Comparison of ENCODE assay signal across 10 mouse cellular contexts in genomic region chr5:53429683-53430477, GRCm38 (mm10). TPM values are rescaled to one million over a fixed set of nuclear protein-coding genes. Genes with fewer than 3 reads are reported as not detected.
DNase-seq lines count a peak whose midpoint lies in the region; ATAC-seq and TF ChIP-seq lines count a peak whose summit lies in the region.
"Had no signal": no experiment of that assay in that cellular context is flagged by ENCODE, and none has a peak within 500 bp of the region (broad histone marks: within the 10 kb centered on the region; RNA-seq: fewer than 3 reads in every experiment).

No protein-coding gene starts in this region.

- H3K36me3 ChIP-seq in intestine, postnatal 0 days (ENCODE audit: control insufficient read depth, insufficient read depth) = no peaks in the 10 kb centered on the region
- no peaks in the 10 kb centered on the region for H3K36me3 ChIP-seq in stomach, embryonic 15.5 days
- H3K36me3 ChIP-seq in liver, postnatal 0 days (replicated peaks; ENCODE audit: insufficient read depth, low read length) = no peaks in the 10 kb centered on the region

- H3K27ac ChIP-seq in intestine, postnatal 0 days (ENCODE audit: low read depth, low read length) = no peak overlapping the region
- H3K27ac ChIP-seq in stomach, embryonic 15.5 days = peak overlapping the region; percentile 77
- no peak overlapping the region for H3K27ac ChIP-seq in liver, postnatal 0 days (ENCODE audit: low read depth)

- H3K4me2 ChIP-seq in intestine, postnatal 0 days (replicated peaks; ENCODE audit: low read depth) = no peak overlapping the region
- no peak overlapping the region for H3K4me2 ChIP-seq in stomach, embryonic 15.5 days
- H3K4me2 ChIP-seq in liver, postnatal 0 days (ENCODE audit: low read depth, low read length) = no peak overlapping the region

- no peak overlapping the region for H3K4me3 ChIP-seq in intestine, postnatal 0 days (ENCODE audit: low read depth, low read length)
- H3K4me3 ChIP-seq in stomach, embryonic 15.5 days (replicated peaks) = no peak overlapping the region
- H3K4me3 ChIP-seq in liver, postnatal 0 days (ENCODE audit: low read depth, low read length) = no peak overlapping the region

- H3K9me3 ChIP-seq in intestine, postnatal 0 days (ENCODE audit: control insufficient read depth) = no peaks in the 10 kb centered on the region
- no peaks in the 10 kb centered on the region for H3K9me3 ChIP-seq in stomach, embryonic 15.5 days
- H3K9me3 ChIP-seq in liver, postnatal 0 days (ENCODE audit: low read length) = no peaks in the 10 kb centered on the region

- 0 out of 2 replicates have a peak, but pooled peaks have one; percentile 15 for TF ChIP-seq CTCF in intestine, postnatal 0 days (IDR thresholded peaks at IDR 0.05; ENCODE audit: low read depth)
- no peak for TF ChIP-seq CTCF in liver, postnatal 0 days (IDR thresholded peaks at IDR 0.05; ENCODE audit: low read depth)

- H3K9ac ChIP-seq in intestine, postnatal 0 days (ENCODE audit: low read depth, low read length) = no peak overlapping the region
- no peak overlapping the region for H3K9ac ChIP-seq in stomach, embryonic 15.5 days
- H3K9ac ChIP-seq in liver, postnatal 0 days (replicated peaks) = no peak overlapping the region

- ATAC-seq in intestine, postnatal 0 days = no peak
- peak; percentile 50; the same call in 1 of the 2 replicates for ATAC-seq in stomach, embryonic 15.5 days (ENCODE audit: insufficient read depth, low FRiP score, low read depth)
- no peak for ATAC-seq in erythroblast, adult 5-6 weeks (replicated peaks; ENCODE audit: low FRiP score, poor library complexity, severe bottlenecking)
- no peak for ATAC-seq in liver, postnatal 0 days
- ATAC-seq: hindbrain, embryonic 16.5 days had no signal

- no peaks in the 10 kb centered on the region for H3K27me3 ChIP-seq in intestine, postnatal 0 days (replicated peaks; ENCODE audit: control insufficient read depth, insufficient read depth, low read length)
- no peaks in the 10 kb centered on the region for H3K27me3 ChIP-seq in stomach, embryonic 15.5 days (replicated peaks)
- no peaks in the 10 kb centered on the region for H3K27me3 ChIP-seq in liver, postnatal 0 days (ENCODE audit: insufficient read depth, low read length)

- H3K4me1 ChIP-seq in intestine, postnatal 0 days (replicated peaks; ENCODE audit: control insufficient read depth, insufficient read depth, low read length) = no peaks in the 10 kb centered on the region
- no peaks in the 10 kb centered on the region for H3K4me1 ChIP-seq in stomach, embryonic 15.5 days
- H3K4me1 ChIP-seq in liver, postnatal 0 days (ENCODE audit: insufficient read depth) = no peaks in the 10 kb centered on the region

- TF ChIP-seq EP300 in liver, postnatal 0 days (IDR thresholded peaks at IDR 0.05; ENCODE audit: low read depth) = no peak

- peak; percentile 38 for DNase-seq in ovary, adult 18-20 months (ENCODE audit: low spot score)
- no peak for DNase-seq in ovary, postnatal 10 days (ENCODE audit: low spot score)
- peak; percentile 25 to 29 for DNase-seq in gastrocnemius, adult 8-10 months (ENCODE audit: low spot score in 2 of 2)
- no peak for DNase-seq in thymus, postnatal 36 days
- no peak for DNase-seq in liver, postnatal 0 days
- DNase-seq: midbrain, embryonic 14.5 days had no signal

- WGBS in intestine, postnatal 0 days = 58% methylated on average over 10 of the region's 10 CpGs
- 53% methylated on average over 10 of the region's 10 CpGs for WGBS in stomach, embryonic 15.5 days
- 52% methylated on average over 10 of the region's 10 CpGs for WGBS in liver, postnatal 0 days (ENCODE audit: insufficient replicate concordance)

RNA-seq across cellular contexts. Expression of gene Rbpj, which starts 36.1 kb away (rescaled TPM):
- 10 to 100 TPM; 15.0 to 25.0 (median 19.4) TPM for total RNA-seq in gastrocnemius, adult 8-10 months (2022)
- polyA plus RNA-seq in intestine, postnatal 0 days (2015; fragmentation: Nextera tagmentation; extraction: Ambion mirVana) = 14.2 and 15.0 TPM in 2 replicates
- polyA plus RNA-seq in stomach, embryonic 15.5 days (2015; fragmentation: Nextera tagmentation; extraction: Ambion mirVana) = 26.9 and 28.8 TPM in 2 replicates
- total RNA-seq in erythroblast, adult 5-6 weeks (2015; ENCODE audit: low replicate concordance) = 13.4 and 15.2 TPM in 2 replicates
- total RNA-seq in erythroblast, adult 5-6 weeks (2017; ENCODE audit: low replicate concordance) = 9.6 and 10.0 TPM in 2 replicates
- polyA plus RNA-seq in liver, postnatal 0 days (2015; fragmentation: Nextera tagmentation; extraction: Ambion mirVana) = 6.1 and 6.4 TPM in 2 replicates

Comparison
In these comparisons a context has a peak if more than half of its experiments do, and no peak if none do; other contexts are left out.
1. DNase-seq: peak in ovary, adult 18-20 months (single experiment) and gastrocnemius, adult 8-10 months (2 of 2); none in ovary, postnatal 10 days (single experiment), thymus, postnatal 36 days (0 of 2) and liver, postnatal 0 days (single experiment).